Mouse (Mus musculus): ENCODE data around the gene Sdad1. TPM values are rescaled to one million over a fixed set of nuclear protein-coding genes. Genes with fewer than 3 reads are reported as not detected.

Gene Sdad1
- polyA plus RNA-seq, 1 experiment from 2014 or later = 49.1 TPM

- H3K4me1 ChIP-seq (replicated peaks; ENCODE audit: control insufficient read depth, insufficient read depth, low read length) = no peaks in the 10 kb centered on the region
- no peak overlapping the region for H3K4me2 ChIP-seq (replicated peaks; ENCODE audit: low read depth, low read length)
- H3K36me3 ChIP-seq (ENCODE audit: control insufficient read depth, insufficient read depth, low read length) = no peaks in the 10 kb centered on the region
- ATAC-seq (ENCODE audit: low FRiP score) = no peak
- H3K9ac ChIP-seq (ENCODE audit: low read depth, low read length) = no peak overlapping the region
- WGBS = 86% methylated on average over 8 of the region's 8 CpGs
- no peak overlapping the region for H3K27ac ChIP-seq (ENCODE audit: low read depth, low read length)
- no peaks in the 10 kb centered on the region for H3K27me3 ChIP-seq (ENCODE audit: control insufficient read depth, insufficient read depth, low read length)
- no peaks in the 10 kb centered on the region for H3K9me3 ChIP-seq (ENCODE audit: control insufficient read depth, low read length)
- H3K4me3 ChIP-seq (ENCODE audit: low read depth, low read length) = no peak overlapping the region
- DNase-seq (ENCODE audit: low spot score) = no peak
These were observed 47.6 kb downstream of the Sdad1 start for GRCm38 (mm10) chr5:92262646-92263045.

GRCm38 (mm10) chr5:92256218-92256617 is 54.1 kb downstream of the Sdad1 start, which contains the start of gene Ppef2:
TSS of gene Ppef2 (minus strand) at chr5:92256278.
- ATAC-seq (ENCODE audit: low FRiP score) = no peak
- WGBS = 25% methylated on average over 6 of the region's 6 CpGs

GRCm38 (mm10) chr5:92254476-92254875 is 55.8 kb downstream of the Sdad1 start:
- Histone ChIP-seq H3K27ac (ENCODE audit: low read depth, low read length) (no peak overlapping the region), H3K36me3 (ENCODE audit: control insufficient read depth, insufficient read depth, low read length) (no peaks in the 10 kb centered on the region), H3K4me2 (replicated peaks; ENCODE audit: low read depth, low read length) (no peak overlapping the region), H3K4me3 (ENCODE audit: low read depth, low read length) (no peak overlapping the region), H3K9ac (ENCODE audit: low read depth, low read length) (no peak overlapping the region), H3K4me1 (replicated peaks; ENCODE audit: control insufficient read depth, insufficient read depth, low read length) (no peaks in the 10 kb centered on the region), H3K27me3 (ENCODE audit: control insufficient read depth, insufficient read depth, low read length) (no peaks in the 10 kb centered on the region), H3K9me3 (ENCODE audit: control insufficient read depth, low read length) (no peaks in the 10 kb centered on the region)
- WGBS = 74% methylated on average over 6 of the region's 6 CpGs
- ATAC-seq (ENCODE audit: low FRiP score) = peak; percentile 33; the same call in 1 of the 2 replicates
- no peak for DNase-seq (ENCODE audit: low spot score)

More at GRCm38 (mm10) chr5:92256218-92256617, 54.1 kb downstream of the Sdad1 start, which contains the start of gene Ppef2:
- no peaks in the 10 kb centered on the region for H3K36me3 ChIP-seq (ENCODE audit: control insufficient read depth, insufficient read depth, low read length)
- no peak within 1 kb of the TSS for H3K9ac ChIP-seq (ENCODE audit: low read depth, low read length)
- H3K9me3 ChIP-seq (ENCODE audit: control insufficient read depth, low read length) = no peaks in the 10 kb centered on the region
- H3K4me3 ChIP-seq (ENCODE audit: low read depth, low read length) = no peak within 1 kb of the TSS
- no peak within 1 kb of the TSS for H3K27ac ChIP-seq (ENCODE audit: low read depth, low read length)
- H3K4me1 ChIP-seq (replicated peaks; ENCODE audit: control insufficient read depth, insufficient read depth, low read length) = no peaks in the 10 kb centered on the region
- no peak within 1 kb of the TSS for H3K4me2 ChIP-seq (replicated peaks; ENCODE audit: low read depth, low read length)
- no peaks in the 10 kb centered on the region for H3K27me3 ChIP-seq (ENCODE audit: control insufficient read depth, insufficient read depth, low read length)
- DNase-seq (ENCODE audit: low spot score) = no peak

- H3K4me1 ChIP-seq (replicated peaks; ENCODE audit: control insufficient read depth, insufficient read depth, low read length) = no peaks in the 10 kb centered on the region
- no peaks in the 10 kb centered on the region for H3K27me3 ChIP-seq (ENCODE audit: control insufficient read depth, insufficient read depth, low read length)
- no peak overlapping the region for H3K4me3 ChIP-seq (ENCODE audit: low read depth, low read length)
- no peaks in the 10 kb centered on the region for H3K36me3 ChIP-seq (ENCODE audit: control insufficient read depth, insufficient read depth, low read length)
- H3K9ac ChIP-seq (ENCODE audit: low read depth, low read length) = no peak overlapping the region
- no peak overlapping the region for H3K27ac ChIP-seq (ENCODE audit: low read depth, low read length)
- no peak overlapping the region for H3K4me2 ChIP-seq (replicated peaks; ENCODE audit: low read depth, low read length)
- no peaks in the 10 kb centered on the region for H3K9me3 ChIP-seq (ENCODE audit: control insufficient read depth, low read length)
- ATAC-seq (ENCODE audit: low FRiP score) (peak; percentile 35; the same call in 1 of the 2 replicates), DNase-seq (ENCODE audit: low spot score) (peak; percentile 56)
- WGBS = 22% methylated on average over 18 of the region's 18 CpGs
These were observed 57.4 kb downstream of the Sdad1 start for GRCm38 (mm10) chr5:92252797-92253343.

GRCm38 (mm10) chr5:92252031-92252430 is 58.2 kb downstream of the Sdad1 start:
- Histone ChIP-seq H3K4me1 (replicated peaks; ENCODE audit: control insufficient read depth, insufficient read depth, low read length) (no peaks in the 10 kb centered on the region), H3K9me3 (ENCODE audit: control insufficient read depth, low read length) (no peaks in the 10 kb centered on the region), H3K36me3 (ENCODE audit: control insufficient read depth, insufficient read depth, low read length) (no peaks in the 10 kb centered on the region), H3K27me3 (ENCODE audit: control insufficient read depth, insufficient read depth, low read length) (no peaks in the 10 kb centered on the region), H3K27ac (ENCODE audit: low read depth, low read length) (no peak overlapping the region), H3K9ac (ENCODE audit: low read depth, low read length) (no peak overlapping the region), H3K4me2 (replicated peaks; ENCODE audit: low read depth, low read length) (no peak overlapping the region), H3K4me3 (ENCODE audit: low read depth, low read length) (no peak overlapping the region)
- WGBS = 92% methylated on average over 6 of the region's 6 CpGs
- DNase-seq (ENCODE audit: low spot score) (no peak), ATAC-seq (ENCODE audit: low FRiP score) (no peak)

GRCm38 (mm10) chr5:92248614-92249013 is 61.7 kb downstream of the Sdad1 start:
- 89% methylated on average over 11 of the region's 11 CpGs for WGBS
- DNase-seq (ENCODE audit: low spot score) = no peak
- no peak for ATAC-seq (ENCODE audit: low FRiP score)
- Histone ChIP-seq H3K27me3 (ENCODE audit: control insufficient read depth, insufficient read depth, low read length) (no peaks in the 10 kb centered on the region), H3K27ac (ENCODE audit: low read depth, low read length) (no peak overlapping the region), H3K9me3 (ENCODE audit: control insufficient read depth, low read length) (no peaks in the 10 kb centered on the region), H3K4me2 (replicated peaks; ENCODE audit: low read depth, low read length) (no peak overlapping the region), H3K9ac (ENCODE audit: low read depth, low read length) (no peak overlapping the region), H3K4me3 (ENCODE audit: low read depth, low read length) (no peak overlapping the region), H3K4me1 (replicated peaks; ENCODE audit: control insufficient read depth, insufficient read depth, low read length) (no peaks in the 10 kb centered on the region), H3K36me3 (ENCODE audit: control insufficient read depth, insufficient read depth, low read length) (no peaks in the 10 kb centered on the region)

GRCm38 (mm10) chr5:92245483-92245882 is 64.8 kb downstream of the Sdad1 start:
- WGBS = 94% methylated on average over 9 of the region's 9 CpGs
- Histone ChIP-seq H3K9ac (ENCODE audit: low read depth, low read length) (no peak overlapping the region), H3K27ac (ENCODE audit: low read depth, low read length) (no peak overlapping the region), H3K27me3 (ENCODE audit: control insufficient read depth, insufficient read depth, low read length) (no peaks in the 10 kb centered on the region), H3K9me3 (ENCODE audit: control insufficient read depth, low read length) (no peaks in the 10 kb centered on the region), H3K36me3 (ENCODE audit: control insufficient read depth, insufficient read depth, low read length) (no peaks in the 10 kb centered on the region), H3K4me2 (replicated peaks; ENCODE audit: low read depth, low read length) (no peak overlapping the region), H3K4me1 (replicated peaks; ENCODE audit: control insufficient read depth, insufficient read depth, low read length) (no peaks in the 10 kb centered on the region), H3K4me3 (ENCODE audit: low read depth, low read length) (no peak overlapping the region)
- ATAC-seq (ENCODE audit: low FRiP score) (no peak), DNase-seq (ENCODE audit: low spot score) (no peak)

- DNase-seq (ENCODE audit: low spot score) (no peak), ATAC-seq (ENCODE audit: low FRiP score) (no peak)
- Histone ChIP-seq H3K4me1 (replicated peaks; ENCODE audit: control insufficient read depth, insufficient read depth, low read length) (no peaks in the 10 kb centered on the region), H3K4me2 (replicated peaks; ENCODE audit: low read depth, low read length) (no peak overlapping the region), H3K9me3 (ENCODE audit: control insufficient read depth, low read length) (no peaks in the 10 kb centered on the region), H3K4me3 (ENCODE audit: low read depth, low read length) (no peak overlapping the region), H3K27ac (ENCODE audit: low read depth, low read length) (no peak overlapping the region), H3K36me3 (ENCODE audit: control insufficient read depth, insufficient read depth, low read length) (no peaks in the 10 kb centered on the region), H3K27me3 (ENCODE audit: control insufficient read depth, insufficient read depth, low read length) (no peaks in the 10 kb centered on the region), H3K9ac (ENCODE audit: low read depth, low read length) (no peak overlapping the region)
- 92% methylated on average over 2 of the region's 2 CpGs for WGBS
These were observed 65.4 kb downstream of the Sdad1 start for GRCm38 (mm10) chr5:92244900-92245299.

GRCm38 (mm10) chr5:92240769-92241168 is 69.5 kb downstream of the Sdad1 start:
- no peak for DNase-seq (ENCODE audit: low spot score)

More at GRCm38 (mm10) chr5:92240769-92241168, 69.5 kb downstream of the Sdad1 start:
- H3K4me2 ChIP-seq (replicated peaks; ENCODE audit: low read depth, low read length) = no peak overlapping the region
- H3K4me3 ChIP-seq (ENCODE audit: low read depth, low read length) = no peak overlapping the region
- no peaks in the 10 kb centered on the region for H3K27me3 ChIP-seq (ENCODE audit: control insufficient read depth, insufficient read depth, low read length)
- H3K9ac ChIP-seq (ENCODE audit: low read depth, low read length) = no peak overlapping the region
- no peaks in the 10 kb centered on the region for H3K4me1 ChIP-seq (replicated peaks; ENCODE audit: control insufficient read depth, insufficient read depth, low read length)
- H3K9me3 ChIP-seq (ENCODE audit: control insufficient read depth, low read length) = no peaks in the 10 kb centered on the region
- WGBS = 93% methylated on average over 12 of the region's 12 CpGs
- H3K27ac ChIP-seq (ENCODE audit: low read depth, low read length) = no peak overlapping the region
- H3K36me3 ChIP-seq (ENCODE audit: control insufficient read depth, insufficient read depth, low read length) = no peaks in the 10 kb centered on the region
- no peak for ATAC-seq (ENCODE audit: low FRiP score)
